Mouse (Mus musculus): ENCODE measurements around the gene Kifc3. TPM values are rescaled to one million over a fixed set of nuclear protein-coding genes. Genes with fewer than 3 reads are reported as not detected.

The Kifc3 gene
- polyA plus RNA-seq, 1 experiment from 2014 or later, result 5.7 TPM

- ATAC-seq (replicated peaks; ENCODE audit: insufficient number of reproducible peaks, low FRiP score, low TSS enrichment), result no peak
- H3K9me3 ChIP-seq (replicated peaks; ENCODE audit: control insufficient read depth, low read length), result no peaks in the 10 kb centered on the region
- H3K9ac ChIP-seq (ENCODE audit: low read depth, low read length), result no peak overlapping the region
- no peaks in the 10 kb centered on the region; the same call in 1 of the 2 replicates for H3K27me3 ChIP-seq (ENCODE audit: control insufficient read depth, insufficient read depth, low read length)
- no peak overlapping the region for H3K4me3 ChIP-seq (ENCODE audit: low read depth, low read length)
- no peak overlapping the region for H3K27ac ChIP-seq (ENCODE audit: low read depth, low read length)
- 90% methylated on average over 5 of the region's 5 CpGs for WGBS (ENCODE audit: insufficient replicate concordance)
- no peak overlapping the region for H3K4me2 ChIP-seq
- no peaks in the 10 kb centered on the region for H3K36me3 ChIP-seq (ENCODE audit: control insufficient read depth, insufficient read depth, low read length)
- H3K4me1 ChIP-seq (ENCODE audit: control insufficient read depth, insufficient read depth, low read length), result peaks cover 10% of the 10 kb centered on the region
Measured at GRCm38 (mm10) chr8:95146846-95147245, 55.8 kb downstream of the Kifc3 start.

DNA sequence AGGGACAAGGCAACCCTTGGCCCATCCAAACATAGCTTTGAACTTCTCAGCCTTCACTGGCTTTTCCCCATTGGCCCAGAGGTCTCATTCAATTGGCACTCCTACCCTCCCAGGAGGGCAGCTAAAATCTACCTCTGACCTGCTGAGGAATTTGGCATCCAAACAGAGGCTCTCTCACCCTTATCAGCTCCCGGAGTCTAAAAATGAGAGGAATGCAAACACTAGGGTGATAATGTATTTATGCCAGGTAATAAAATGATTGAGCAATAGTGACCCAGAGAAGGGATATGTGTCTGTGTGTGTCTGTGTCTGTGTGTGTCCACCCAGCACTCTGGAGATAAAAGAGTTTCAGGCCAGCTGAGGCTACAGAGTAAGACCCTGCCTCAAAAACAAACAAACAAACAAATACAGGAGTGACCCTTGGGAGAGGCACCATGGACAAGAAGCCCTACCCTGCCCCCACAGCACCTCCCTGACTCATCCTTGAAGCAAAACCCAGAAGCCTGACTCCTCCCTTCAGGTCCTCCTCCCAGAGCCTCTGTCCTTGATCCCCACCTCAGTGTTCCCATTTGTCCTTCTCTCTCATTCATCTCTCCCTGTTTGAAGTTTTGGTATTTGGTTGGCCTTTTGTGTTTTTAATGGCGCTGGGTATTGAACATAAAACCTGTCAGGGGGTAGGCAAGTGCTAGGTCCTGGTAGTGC is 56.4 kb downstream of the Kifc3 start:
- Histone ChIP-seq H3K4me3 (ENCODE audit: low read depth, low read length) (no peak overlapping the region), H3K27ac (ENCODE audit: low read depth, low read length) (no peak overlapping the region), H3K27me3 (ENCODE audit: control insufficient read depth, insufficient read depth, low read length) (no peaks in the 10 kb centered on the region; the same call in 1 of the 2 replicates), H3K36me3 (ENCODE audit: control insufficient read depth, insufficient read depth, low read length) (no peaks in the 10 kb centered on the region), H3K4me1 (ENCODE audit: control insufficient read depth, insufficient read depth, low read length) (peaks cover 17% of the 10 kb centered on the region), H3K9me3 (replicated peaks; ENCODE audit: control insufficient read depth, low read length) (no peaks in the 10 kb centered on the region), H3K9ac (ENCODE audit: low read depth, low read length) (no peak overlapping the region), H3K4me2 (no peak overlapping the region)
- ATAC-seq (replicated peaks; ENCODE audit: insufficient number of reproducible peaks, low FRiP score, low TSS enrichment), result no peak
- WGBS (ENCODE audit: insufficient replicate concordance), result 62% methylated on average over 2 of the region's 2 CpGs

DNA sequence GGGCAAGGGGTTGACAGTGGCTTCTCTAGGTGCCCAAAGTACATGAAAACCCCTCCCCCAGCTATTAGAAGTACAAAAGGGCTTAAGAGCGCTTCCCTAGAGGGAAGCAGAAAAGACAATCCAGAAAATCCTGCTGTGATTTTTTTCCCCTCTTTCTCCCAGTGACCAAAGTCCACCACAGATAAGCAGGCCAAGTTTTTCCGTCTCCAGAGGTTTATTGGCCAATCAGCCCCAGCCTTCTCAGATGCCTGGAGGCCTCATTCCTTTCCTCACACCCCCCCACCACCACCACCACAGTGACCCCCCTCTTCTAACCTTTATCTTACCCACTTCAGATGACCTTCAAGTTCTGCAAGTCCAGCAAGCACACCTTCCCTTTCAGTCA is 58.0 kb downstream of the Kifc3 start:
- H3K9ac ChIP-seq (ENCODE audit: low read depth, low read length), result no peak overlapping the region
- H3K27me3 ChIP-seq (ENCODE audit: control insufficient read depth, insufficient read depth, low read length), result no peaks in the 10 kb centered on the region; the same call in 1 of the 2 replicates
- no peak overlapping the region for H3K4me3 ChIP-seq (ENCODE audit: low read depth, low read length)
- H3K27ac ChIP-seq (ENCODE audit: low read depth, low read length), result no peak overlapping the region
- ATAC-seq (replicated peaks; ENCODE audit: insufficient number of reproducible peaks, low FRiP score, low TSS enrichment), result no peak
- peaks cover 21% of the 10 kb centered on the region for H3K4me1 ChIP-seq (ENCODE audit: control insufficient read depth, insufficient read depth, low read length)
- no peaks in the 10 kb centered on the region for H3K9me3 ChIP-seq (replicated peaks; ENCODE audit: control insufficient read depth, low read length)
- WGBS (ENCODE audit: insufficient replicate concordance), result 34% methylated on average over 2 of the region's 2 CpGs
- no peak overlapping the region for H3K4me2 ChIP-seq
- H3K36me3 ChIP-seq (ENCODE audit: control insufficient read depth, insufficient read depth, low read length), result no peaks in the 10 kb centered on the region

DNA sequence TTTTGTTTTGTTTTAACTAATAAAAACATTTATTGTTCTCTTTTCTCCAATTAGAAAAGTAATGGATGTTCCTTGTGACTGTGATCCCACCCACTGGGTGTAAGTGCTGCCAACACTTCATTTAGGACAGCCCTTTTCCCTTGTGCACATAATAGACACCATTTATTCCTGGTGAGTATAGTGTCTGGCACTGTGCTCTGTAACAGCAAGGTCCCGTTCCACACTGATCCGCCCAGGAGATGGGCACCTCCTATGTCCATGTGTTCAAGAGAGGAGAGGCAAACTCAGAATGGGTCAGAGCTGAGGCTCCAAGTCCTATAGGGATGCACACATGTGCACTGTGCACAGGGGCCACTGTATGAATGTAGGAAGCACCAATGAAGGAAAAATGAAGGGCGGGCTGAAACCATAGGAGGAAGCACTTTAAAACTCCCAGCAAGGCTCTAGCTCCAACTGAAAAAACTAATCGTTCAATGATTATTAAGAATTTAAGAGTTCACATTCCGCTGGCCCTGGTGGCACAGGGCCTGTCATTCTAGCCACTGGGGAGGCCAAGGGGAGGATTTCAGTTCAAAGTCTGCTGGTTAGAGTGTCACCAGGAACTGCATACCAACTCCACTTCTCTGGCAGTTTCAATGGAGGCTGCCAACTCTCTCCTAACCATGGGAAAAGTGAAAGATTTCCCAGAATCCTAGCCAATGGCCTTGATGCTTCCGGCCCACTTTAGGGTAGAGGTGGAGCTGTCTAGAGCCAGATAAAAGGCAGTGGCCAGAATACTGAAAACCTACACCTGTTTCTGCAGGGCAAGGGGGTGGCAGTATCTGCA is 58.6 kb downstream of the Kifc3 start:
- no peak overlapping the region for H3K27ac ChIP-seq (ENCODE audit: low read depth, low read length)
- H3K4me1 ChIP-seq (ENCODE audit: control insufficient read depth, insufficient read depth, low read length), result peaks cover 21% of the 10 kb centered on the region
- ATAC-seq (replicated peaks; ENCODE audit: insufficient number of reproducible peaks, low FRiP score, low TSS enrichment), result no peak
- no peak overlapping the region for H3K9ac ChIP-seq (ENCODE audit: low read depth, low read length)
- H3K27me3 ChIP-seq (ENCODE audit: control insufficient read depth, insufficient read depth, low read length), result no peaks in the 10 kb centered on the region; the same call in 1 of the 2 replicates
- no peak overlapping the region for H3K4me2 ChIP-seq
- no peaks in the 10 kb centered on the region for H3K36me3 ChIP-seq (ENCODE audit: control insufficient read depth, insufficient read depth, low read length)
- H3K9me3 ChIP-seq (replicated peaks; ENCODE audit: control insufficient read depth, low read length), result no peaks in the 10 kb centered on the region
- WGBS (ENCODE audit: insufficient replicate concordance), result 75% methylated on average over 6 of the region's 6 CpGs
- H3K4me3 ChIP-seq (ENCODE audit: low read depth, low read length), result no peak overlapping the region

GRCm38 (mm10) chr8:95142985-95143804 is 59.4 kb downstream of the Kifc3 start:
- H3K9ac ChIP-seq (ENCODE audit: low read depth, low read length), result peak overlapping the region; percentile 36; the same call in 1 of the 2 replicates
- H3K9me3 ChIP-seq (replicated peaks; ENCODE audit: control insufficient read depth, low read length), result no peaks in the 10 kb centered on the region
- H3K27me3 ChIP-seq (ENCODE audit: control insufficient read depth, insufficient read depth, low read length), result no peaks in the 10 kb centered on the region; the same call in 1 of the 2 replicates
- H3K4me1 ChIP-seq (ENCODE audit: control insufficient read depth, insufficient read depth, low read length), result peaks cover 24% of the 10 kb centered on the region
- peak; percentile 17 for ATAC-seq (replicated peaks; ENCODE audit: insufficient number of reproducible peaks, low FRiP score, low TSS enrichment)
- H3K36me3 ChIP-seq (ENCODE audit: control insufficient read depth, insufficient read depth, low read length), result no peaks in the 10 kb centered on the region
- peak overlapping the region; percentile 50; the same call in 1 of the 2 replicates for H3K27ac ChIP-seq (ENCODE audit: low read depth, low read length)
- WGBS (ENCODE audit: insufficient replicate concordance), result 17% methylated on average over 17 of the region's 17 CpGs
- H3K4me2 ChIP-seq, result peak overlapping the region; percentile 94
- peak overlapping the region; percentile 75 for H3K4me3 ChIP-seq (ENCODE audit: low read depth, low read length)

DNA sequence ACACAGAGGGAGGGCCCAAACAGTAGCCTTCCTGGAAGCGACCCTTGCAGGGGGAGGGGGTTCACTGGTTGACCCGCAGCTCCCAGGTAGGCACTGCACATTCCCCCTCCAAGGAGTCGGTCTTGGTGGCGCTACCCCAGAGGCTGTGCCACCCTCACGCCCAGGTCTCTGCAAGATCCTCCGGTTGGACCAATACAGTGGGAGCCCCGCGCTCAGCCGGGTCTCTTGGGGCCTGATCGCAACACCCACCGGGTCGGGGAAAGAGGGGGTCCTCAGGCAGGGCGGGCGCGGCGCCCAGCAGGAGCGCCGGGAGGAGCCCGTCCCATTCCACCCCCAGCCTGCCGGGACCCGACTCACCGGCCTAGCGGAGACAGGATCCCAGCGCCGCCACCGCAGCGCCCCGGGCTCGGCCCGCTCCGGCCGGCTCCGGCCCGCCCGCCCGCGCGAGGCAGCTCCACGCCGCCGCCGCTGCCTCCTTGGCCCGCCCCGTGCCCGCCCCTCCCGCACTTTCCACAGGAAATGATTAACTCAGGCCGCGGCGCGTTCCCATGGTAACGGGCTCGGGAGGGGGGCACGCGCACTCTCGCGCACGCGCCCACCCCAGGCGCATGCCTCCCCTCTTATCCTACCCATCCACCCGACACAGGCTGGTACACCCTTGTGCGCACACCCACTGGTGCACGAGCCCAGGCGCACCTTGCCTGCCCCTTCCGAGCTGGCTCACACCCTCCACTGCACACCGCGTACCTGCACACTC is 60.4 kb downstream of the Kifc3 start:
- H3K9me3 ChIP-seq (replicated peaks; ENCODE audit: control insufficient read depth, low read length), result no peaks in the 10 kb centered on the region
- H3K9ac ChIP-seq (ENCODE audit: low read depth, low read length), result peak overlapping the region; percentile 81
- no peaks in the 10 kb centered on the region for H3K36me3 ChIP-seq (ENCODE audit: control insufficient read depth, insufficient read depth, low read length)
- H3K4me1 ChIP-seq (ENCODE audit: control insufficient read depth, insufficient read depth, low read length), result peaks cover 29% of the 10 kb centered on the region
- peak overlapping the region; percentile 50; the same call in 1 of the 2 replicates for H3K27ac ChIP-seq (ENCODE audit: low read depth, low read length)
- peak; percentile 28 for ATAC-seq (replicated peaks; ENCODE audit: insufficient number of reproducible peaks, low FRiP score, low TSS enrichment)
- H3K27me3 ChIP-seq (ENCODE audit: control insufficient read depth, insufficient read depth, low read length), result no peaks in the 10 kb centered on the region; the same call in 1 of the 2 replicates
- 1% methylated on average over 63 of the region's 66 CpGs for WGBS (ENCODE audit: insufficient replicate concordance)
- peak overlapping the region; percentile 75 for H3K4me3 ChIP-seq (ENCODE audit: low read depth, low read length)
- peak overlapping the region; percentile 94 for H3K4me2 ChIP-seq

GRCm38 (mm10) chr8:95141469-95142074 is 61.0 kb downstream of the Kifc3 start:
- Histone ChIP-seq H3K36me3 (ENCODE audit: control insufficient read depth, insufficient read depth, low read length) (no peaks in the 10 kb centered on the region), H3K9ac (ENCODE audit: low read depth, low read length) (peak overlapping the region; percentile 81), H3K4me2 (peak overlapping the region; percentile 94), H3K27me3 (ENCODE audit: control insufficient read depth, insufficient read depth, low read length) (peaks cover 4% of the 10 kb centered on the region; the same call in 1 of the 2 replicates), H3K9me3 (replicated peaks; ENCODE audit: control insufficient read depth, low read length) (no peaks in the 10 kb centered on the region), H3K27ac (ENCODE audit: low read depth, low read length) (peak overlapping the region; percentile 48; the same call in 1 of the 2 replicates), H3K4me3 (ENCODE audit: low read depth, low read length) (peak overlapping the region; percentile 75), H3K4me1 (ENCODE audit: control insufficient read depth, insufficient read depth, low read length) (peaks cover 29% of the 10 kb centered on the region)
- 3% methylated on average over 6 of the region's 6 CpGs for WGBS (ENCODE audit: insufficient replicate concordance)
- ATAC-seq (replicated peaks; ENCODE audit: insufficient number of reproducible peaks, low FRiP score, low TSS enrichment), result no peak

All from heart, embryonic 11.5 days (tissue).